Mouse (Mus musculus): ENCODE measurements around the gene Hmgcl. TPM values are rescaled to one million over a fixed set of nuclear protein-coding genes. Genes with fewer than 3 reads are reported as not detected.

Hmgcl gene
- 10 to 100 TPM; 83.3 to 91.3 (median 85.0) TPM for total RNA-seq (2022)

GRCm38 (mm10) chr4:135946278-135946658, at the start of gene Hmgcl:
TSS of gene Hmgcl (plus strand) at chr4:135946448.
- peak; percentile 97 for DNase-seq (ENCODE audit: low spot score)

- DNase-seq (ENCODE audit: low spot score): no peak
Observed at GRCm38 (mm10) chr4:135898380-135899049, 47.7 kb upstream of the Hmgcl start.

- no peak for DNase-seq (ENCODE audit: low spot score)
Observed at GRCm38 (mm10) chr4:135899050-135899448, 47.2 kb upstream of the Hmgcl start.

GRCm38 (mm10) chr4:135900008-135900407, 46.2 kb upstream of the Hmgcl start:
- no peak for DNase-seq (ENCODE audit: low spot score)

- no peak for DNase-seq (ENCODE audit: low spot score)
Observed at GRCm38 (mm10) chr4:135902606-135903242, 43.5 kb upstream of the Hmgcl start.

- no peak for DNase-seq (ENCODE audit: low spot score)
Observed at GRCm38 (mm10) chr4:135904810-135905209, 41.4 kb upstream of the Hmgcl start.

GRCm38 (mm10) chr4:135906633-135907032, 39.6 kb upstream of the Hmgcl start:
- no peak for DNase-seq (ENCODE audit: low spot score)

- no peak for DNase-seq (ENCODE audit: low spot score)
Observed at GRCm38 (mm10) chr4:135909326-135910066, 36.8 kb upstream of the Hmgcl start.

- DNase-seq (ENCODE audit: low spot score): no peak
Observed at GRCm38 (mm10) chr4:135911531-135911930, 34.7 kb upstream of the Hmgcl start.

GRCm38 (mm10) chr4:135912164-135912563, 34.1 kb upstream of the Hmgcl start:
- no peak for DNase-seq (ENCODE audit: low spot score)

GRCm38 (mm10) chr4:135912835-135913234, 33.4 kb upstream of the Hmgcl start:
- no peak for DNase-seq (ENCODE audit: low spot score)

GRCm38 (mm10) chr4:135913433-135913832, 32.8 kb upstream of the Hmgcl start:
- no peak for DNase-seq (ENCODE audit: low spot score)

- DNase-seq (ENCODE audit: low spot score): no peak
Observed at GRCm38 (mm10) chr4:135918635-135919279, 27.5 kb upstream of the Hmgcl start.

- no peak for DNase-seq (ENCODE audit: low spot score)
Observed at GRCm38 (mm10) chr4:135919280-135919639, 27.0 kb upstream of the Hmgcl start.

- peak; percentile 95 for DNase-seq (ENCODE audit: low spot score)
Observed at GRCm38 (mm10) chr4:135920304-135921241, 25.7 kb upstream of the Hmgcl start, which contains the start of gene Fuca1. TSS of gene Fuca1 (plus strand) at chr4:135920735.

- peak; percentile 57 for DNase-seq (ENCODE audit: low spot score)
Observed at GRCm38 (mm10) chr4:135921257-135922120, 24.8 kb upstream of the Hmgcl start.

- no peak for DNase-seq (ENCODE audit: low spot score)
Observed at GRCm38 (mm10) chr4:135922190-135922589, 24.1 kb upstream of the Hmgcl start.

GRCm38 (mm10) chr4:135924418-135924817, 21.8 kb upstream of the Hmgcl start:
- DNase-seq (ENCODE audit: low spot score): no peak

- no peak for DNase-seq (ENCODE audit: low spot score)
Observed at GRCm38 (mm10) chr4:135925341-135925740, 20.9 kb upstream of the Hmgcl start.

- no peak for DNase-seq (ENCODE audit: low spot score)
Observed at GRCm38 (mm10) chr4:135926195-135926808, 19.9 kb upstream of the Hmgcl start.

Measured in heart, adult 8-10 months (tissue).